Mouse (Mus musculus) bone marrow, adult 2 months (tissue): ENCODE results near the gene Olfr70.

ENCODE experiments used
- CTCF ChIP-seq: fragments of 200-500 bp; IDR thresholded peaks from 2 replicates; pipeline ENCODE4 v1.5.1; 2011; ENCODE audit warnings: low read length, control low read depth; ENCODE audit not compliant: control insufficient read depth, insufficient read depth
- POLR2A ChIP-seq: fragments of 200-500 bp; IDR thresholded peaks from 2 replicates; pipeline ENCODE4 v1.6.1; 2011; ENCODE audit warnings: low read depth, mild to moderate bottlenecking, control low read depth, low read length, borderline replicate concordance; ENCODE audit not compliant: control insufficient read depth

- TF ChIP-seq CTCF = no peak
- TF ChIP-seq POLR2A = no peak
Observed at GRCm38 (mm10) chr4:43732171-43732570, 31.6 kb upstream of the Olfr70 start.
